Mouse (Mus musculus) cerebellum, adult 11-12 months (tissue): Measurements from ENCODE around the gene Tmem179b.
"Not testable (repeated sequence)": the region's sequence is repeated elsewhere in the genome, so short reads cannot be mapped to it uniquely, and the experiment has no call there.

Experiments used
- DNase-seq: peaks from one replicate; pipeline ENCODE4 v3.0.0; 2022

Tmem179b gene

DNA sequence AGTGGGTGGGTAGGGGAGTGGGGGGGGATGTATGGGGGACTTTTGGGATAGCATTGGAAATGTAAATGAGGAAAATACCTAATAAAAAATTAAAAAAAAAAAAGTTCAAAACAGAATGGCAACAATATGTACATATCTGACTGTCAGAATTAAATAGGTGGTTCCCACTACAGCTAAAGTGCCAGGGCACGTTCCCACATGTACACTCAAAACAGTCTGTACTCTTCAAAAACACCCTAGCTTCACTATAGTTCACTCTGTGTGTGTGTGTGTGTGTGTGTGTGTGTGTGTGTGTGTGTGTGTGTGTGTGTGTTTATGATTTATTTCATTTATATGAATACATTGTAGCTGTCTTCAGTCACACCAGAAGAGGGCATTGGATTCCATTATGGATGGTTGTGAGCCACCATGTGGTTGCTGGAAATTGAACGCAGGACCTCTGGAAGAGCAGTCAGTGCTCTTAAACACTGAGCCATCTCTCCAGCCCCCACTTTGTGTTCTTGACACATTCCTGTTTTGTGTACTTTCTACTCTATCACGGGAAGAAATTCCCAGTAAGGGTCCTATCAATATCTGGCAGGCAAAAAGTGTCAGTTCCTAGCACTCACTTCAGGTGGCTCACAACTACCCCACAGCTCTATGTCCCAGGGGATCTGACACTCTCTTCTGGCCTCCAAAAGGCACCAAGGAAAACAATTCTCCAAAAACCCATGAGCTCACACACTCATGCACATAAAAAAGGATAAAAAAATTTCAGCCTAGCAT, 45.8 kb downstream of the Tmem179b start:
- DNase-seq: not testable (repeated sequence)

DNA sequence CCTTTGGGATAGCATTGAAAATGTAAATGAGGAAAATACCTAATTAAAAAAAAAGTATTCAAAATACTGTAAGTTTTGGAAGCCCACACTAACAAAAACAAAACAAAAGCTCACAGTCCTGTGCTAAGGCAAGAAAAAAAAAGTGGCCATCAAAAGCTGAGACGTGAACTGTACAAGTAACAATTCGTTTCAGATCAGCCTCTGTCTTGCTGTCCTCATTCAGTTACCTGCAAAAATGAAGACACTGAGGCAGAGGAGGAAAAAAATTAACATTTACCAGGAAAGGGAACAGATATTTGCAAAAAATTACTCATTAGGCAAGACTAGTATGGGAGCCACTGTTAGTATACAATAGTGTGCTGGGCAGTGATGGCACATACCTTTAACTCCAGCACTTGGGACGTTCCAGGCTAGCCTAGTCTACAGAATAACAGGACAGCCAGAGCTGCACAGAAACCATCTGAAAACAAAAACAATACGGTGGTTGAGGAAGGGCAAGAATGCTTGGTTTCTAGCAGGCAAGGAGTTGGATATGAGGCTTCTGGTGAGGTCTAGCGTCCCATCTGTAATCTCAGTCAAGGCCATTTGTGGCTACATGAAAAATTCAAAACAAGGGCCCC, 46.7 kb downstream of the Tmem179b start:
- no peak for DNase-seq

DNA sequence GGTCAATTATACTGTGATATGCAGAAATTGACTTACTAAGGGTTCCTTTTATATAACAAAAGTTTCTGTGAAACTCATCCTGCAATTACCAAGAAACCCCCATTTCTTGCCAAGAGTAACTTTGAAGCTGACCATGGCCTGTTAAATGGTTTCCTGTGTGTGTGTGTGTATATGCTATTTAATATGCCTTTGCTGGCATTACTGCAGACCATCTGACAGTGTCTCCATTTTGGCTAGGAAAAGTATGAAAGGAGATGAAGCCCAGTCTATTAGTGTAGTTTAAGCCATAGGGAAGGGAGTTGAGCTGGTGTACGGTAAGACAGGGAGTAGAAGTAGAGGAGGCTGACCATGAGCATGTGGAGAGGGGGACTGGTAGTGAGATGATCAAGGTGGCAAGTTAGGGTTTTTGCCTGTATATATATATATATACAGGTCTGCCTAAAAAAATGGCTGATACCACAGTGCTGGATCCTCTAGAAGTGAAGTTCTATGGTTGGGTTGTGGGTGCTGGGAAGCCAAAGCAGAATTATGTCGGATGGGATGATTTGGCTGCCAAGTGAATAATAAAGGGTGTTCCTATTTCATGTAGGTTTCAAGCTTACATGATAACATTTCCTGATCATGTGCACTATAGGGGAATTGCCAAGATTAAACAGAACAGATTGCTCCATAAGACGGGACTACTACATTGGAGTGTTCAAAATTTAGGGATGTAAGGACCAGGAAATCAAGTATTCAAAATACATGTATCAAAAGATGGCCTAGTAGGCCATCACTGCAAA, 47.5 kb downstream of the Tmem179b start:
- DNase-seq: no peak

DNA sequence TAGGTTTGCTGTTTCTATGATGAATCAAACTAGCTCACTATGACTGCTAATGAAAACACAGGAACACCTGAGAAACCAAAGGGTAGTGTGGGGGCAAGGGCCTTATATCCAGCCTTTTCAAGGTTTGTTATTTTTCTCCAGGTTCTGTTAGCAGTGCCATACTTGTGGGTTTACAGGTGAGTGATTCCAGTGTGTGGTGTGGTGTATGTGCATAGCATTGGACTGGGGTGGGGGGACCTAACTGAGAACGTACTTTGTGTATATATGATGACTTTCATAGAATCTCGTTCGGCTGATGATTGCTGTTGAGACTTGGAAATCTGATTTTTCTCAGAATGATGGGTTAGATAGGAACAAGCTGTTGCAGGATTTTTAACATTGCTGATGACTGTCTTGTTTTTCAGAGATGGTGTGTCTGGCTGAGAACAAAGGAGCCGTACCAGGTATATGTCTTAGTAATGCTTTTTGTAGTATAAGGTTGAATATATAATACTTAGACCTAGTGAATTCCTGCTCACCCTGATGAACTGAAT, 49.1 kb downstream of the Tmem179b start:
- DNase-seq: no peak

DNA sequence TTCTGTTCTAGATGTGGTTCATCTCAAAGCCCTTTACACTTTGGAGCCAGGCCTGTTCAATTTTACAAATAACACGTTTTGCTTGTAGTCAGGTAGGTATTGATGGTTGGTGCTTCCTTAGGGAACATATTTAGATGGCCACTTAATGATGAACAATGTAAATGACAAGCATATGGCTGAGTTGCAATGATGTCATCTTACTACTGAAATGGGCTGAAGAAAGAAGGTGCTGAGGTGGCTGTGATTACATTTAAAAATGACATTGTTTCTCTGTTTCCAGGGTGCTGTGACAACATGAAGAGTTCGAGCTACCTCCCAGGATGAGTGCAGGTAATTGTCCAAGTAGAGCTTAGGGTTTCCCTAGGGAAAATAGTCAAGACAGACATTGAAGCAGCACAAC, 49.9 kb downstream of the Tmem179b start:
- DNase-seq: no peak

DNA sequence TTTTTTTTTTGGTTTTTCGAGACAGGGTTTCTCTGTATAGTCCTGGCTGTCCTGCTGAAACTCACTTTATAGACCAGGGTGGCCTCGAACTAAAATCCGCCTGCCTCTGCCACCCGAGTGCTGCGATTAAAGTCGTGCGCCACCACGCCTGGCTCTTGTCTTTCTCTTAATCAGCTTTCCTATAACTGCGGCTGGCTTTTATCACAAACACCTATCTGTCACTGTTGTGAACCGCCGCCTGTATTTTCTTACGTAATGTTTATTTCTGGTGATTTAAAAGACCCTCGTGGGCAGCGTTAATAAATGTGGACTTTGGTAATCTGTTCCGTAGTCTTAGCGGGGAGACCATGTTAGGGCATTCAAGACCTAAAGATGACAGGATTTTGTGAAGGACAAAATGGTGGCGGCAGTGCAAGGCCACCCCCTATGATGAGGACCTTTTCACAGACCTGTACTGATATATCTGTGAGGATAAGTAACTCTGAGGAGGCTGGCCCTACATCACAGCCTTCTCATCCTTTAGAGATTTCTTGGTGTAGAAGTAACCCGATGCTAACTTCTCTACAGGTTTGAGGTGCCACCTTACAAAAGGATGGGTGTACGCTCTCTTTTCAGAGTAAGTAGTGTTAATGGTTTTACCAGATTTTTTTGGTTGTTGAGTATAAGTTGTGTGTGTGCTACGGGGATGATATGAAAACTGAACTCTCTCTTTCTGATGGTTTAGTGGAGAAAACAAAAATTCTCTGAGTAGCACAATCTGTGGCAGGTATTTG, 50.5 kb downstream of the Tmem179b start:
- peak; percentile 52 for DNase-seq

DNA sequence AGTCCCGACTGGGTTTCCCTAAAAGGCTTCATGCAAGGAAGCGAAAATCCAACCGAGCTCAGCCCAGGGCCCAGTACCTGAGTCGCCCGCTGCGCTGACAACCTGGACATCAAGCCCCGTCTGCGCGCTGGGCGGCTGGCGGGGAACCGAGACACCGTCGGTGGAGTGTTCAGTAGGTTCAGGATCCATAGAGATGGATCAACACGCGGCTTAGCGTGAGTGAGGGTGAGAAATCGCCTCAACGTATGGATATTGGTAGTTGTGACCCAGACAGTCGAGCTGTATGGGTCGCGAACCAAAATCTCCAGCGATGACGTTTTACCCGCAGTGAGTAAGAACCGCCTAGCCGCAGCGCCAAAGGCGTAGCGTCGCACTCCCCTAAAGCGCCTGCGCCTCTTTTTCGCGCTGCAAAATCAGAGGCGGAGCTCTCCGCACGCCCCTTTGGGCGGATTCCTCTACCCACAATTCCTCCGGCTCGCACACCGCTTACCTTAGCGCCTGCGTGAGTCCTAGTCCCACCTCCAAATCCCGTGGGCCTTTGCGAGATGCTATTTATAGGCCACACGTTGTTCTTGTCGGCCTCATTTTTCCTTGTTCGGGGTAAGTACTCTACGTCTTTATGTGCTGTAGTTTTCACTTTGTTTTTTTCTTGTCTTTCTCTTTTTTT, 51.2 kb downstream of the Tmem179b start, which contains the start of gene Slc3a2:
Gene Slc3a2, minus strand, starts transcription at position 463 of the 667 bp plus-strand sequence.
- DNase-seq: peak; percentile 99

DNA sequence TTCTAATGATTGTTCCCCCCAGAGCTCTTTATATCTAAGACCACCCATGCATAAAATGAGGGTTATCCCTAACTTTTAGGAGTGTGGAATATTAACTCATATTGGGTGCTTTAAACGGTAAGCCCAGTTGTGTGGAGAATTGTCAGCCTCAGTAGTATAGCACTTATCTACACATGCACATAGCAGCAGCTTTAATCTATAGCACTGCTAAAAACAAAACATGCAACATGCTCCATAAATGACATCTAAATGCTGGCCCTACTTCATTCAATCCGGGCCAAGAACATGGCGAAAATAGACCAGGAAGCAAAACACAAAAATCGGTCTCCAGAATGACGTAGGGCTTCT, 51.7 kb downstream of the Tmem179b start:
- DNase-seq: no peak
